Mouse (Mus musculus) limb, embryonic 14.5 days (tissue): Measurements from ENCODE around the gene Zp2. TPM values are rescaled to one million over a fixed set of nuclear protein-coding genes. Genes with fewer than 3 reads are reported as not detected.

Experiments
- ATAC-seq: fragments of 200-750 bp; cut with Nextera tagmentation; 2 replicates; pipeline ENCODE4 v1.8.0; 2017; ENCODE audit warnings: low read depth, moderate number of reproducible peaks, moderate TSS enrichment; ENCODE audit not compliant: low FRiP score
- DNase-seq: peaks from one replicate; pipeline ENCODE4 v3.0.0-alpha.2; 2015; ENCODE audit warnings: low spot score
- H3K27ac ChIP-seq: fragments of 300-500 bp; sonication (generic); replicated peaks from 2 replicates; pipeline ENCODE4 v1.5.1; 2014; ENCODE audit warnings: low read depth, mild to moderate bottlenecking, low read length, moderate library complexity, mixed read lengths
- H3K27me3 ChIP-seq: fragments of 300-500 bp; sonication (generic); 2 replicates; pipeline ENCODE4 v1.6.1; 2014; ENCODE audit warnings: low read length, mixed read lengths; ENCODE audit not compliant: control insufficient read depth, insufficient read depth
- H3K36me3 ChIP-seq: fragments of 300-500 bp; sonication (generic); 2 replicates; pipeline ENCODE4 v1.6.1; 2014; ENCODE audit warnings: mild to moderate bottlenecking, low read length, moderate library complexity, mixed read lengths; ENCODE audit not compliant: control insufficient read depth, insufficient read depth
- H3K4me1 ChIP-seq: fragments of 300-500 bp; sonication (generic); 2 replicates; pipeline ENCODE4 v1.6.1; 2014; ENCODE audit warnings: antibody characterized with exemption, low read length, mixed read lengths; ENCODE audit not compliant: control insufficient read depth, insufficient read depth
- H3K4me2 ChIP-seq: fragments of 300-500 bp; sonication (generic); replicated peaks from 2 replicates; pipeline ENCODE4 v1.6.1; 2014; ENCODE audit warnings: low read depth, mild to moderate bottlenecking, low read length, moderate library complexity; ENCODE audit not compliant: severe bottlenecking
- H3K4me3 ChIP-seq: fragments of 300-500 bp; sonication (generic); replicated peaks from 2 replicates; pipeline ENCODE4 v1.5.1; 2014; ENCODE audit warnings: low read length
- H3K9ac ChIP-seq: fragments of 300-500 bp; sonication (generic); 2 replicates; pipeline ENCODE4 v1.6.1; 2014; ENCODE audit warnings: mild to moderate bottlenecking, low read depth, low read length, moderate library complexity; ENCODE audit not compliant: severe bottlenecking
- H3K9me3 ChIP-seq: fragments of 300-500 bp; sonication (generic); 2 replicates; pipeline ENCODE4 v1.6.1; 2016; ENCODE audit warnings: low read length; ENCODE audit not compliant: control insufficient read depth
- POLR2A ChIP-seq: fragments of 200-500 bp; IDR thresholded peaks from 2 replicates; pipeline ENCODE4 v1.8.0; 2012; ENCODE audit warnings: inconsistent platforms, mild to moderate bottlenecking, moderate library complexity, borderline replicate concordance; ENCODE audit not compliant: insufficient read depth, insufficient read length; ENCODE audit errors: extremely low read depth
- WGBS: fragments of 180-500 bp; shearing (Covaris S2); extraction: QIAGEN DNeasy Blood & Tissue Kit; methylation state at CpG from one replicate; pipeline ENCODE4 v1.1.7; 2014; 5-methylcytosine and 5-hydroxymethylcytosine counted together
- polyA plus RNA-seq, 2 experiments: library from polyadenylated mRNA; depleted of rRNA in 1 of 2; stranded (reverse) in 1 of 2; unstranded in 1 of 2; fragments of >200 nt; fragmentation: Nextera tagmentation in 1 of 2; extraction: Ambion mirVana in 1 of 2; gene quantifications; 2 replicates each; pipeline versions ENCODE4 v1.2.1 to v1.2.3; 2012 to 2014

The Zp2 gene
- polyA plus RNA-seq, 2 experiments, result 0.66 to 1.0 TPM

DNA sequence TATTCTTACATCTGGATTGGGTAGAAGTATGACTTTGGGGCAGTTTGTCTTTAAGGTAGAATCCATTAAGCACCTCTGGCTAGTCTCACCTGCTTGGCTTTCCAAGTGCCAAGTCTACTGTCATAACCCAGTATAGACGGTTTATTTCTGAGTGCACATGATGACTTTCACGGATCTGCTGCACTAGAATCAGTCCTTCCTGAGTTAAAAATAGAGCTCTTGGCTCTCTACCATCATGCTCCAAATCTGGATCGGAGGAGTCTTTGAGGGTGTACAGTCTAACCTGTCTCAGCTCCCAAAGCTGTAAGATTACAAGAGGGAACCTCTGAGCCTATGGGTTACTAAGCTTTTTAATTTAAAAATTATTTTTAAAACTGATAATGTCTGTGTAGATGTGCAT, 50.9 kb downstream of the Zp2 start:
- Histone ChIP-seq H3K4me2 (no peak overlapping the region), H3K9ac (no peak overlapping the region), H3K27ac (no peak overlapping the region), H3K4me1 (no peaks in the 10 kb centered on the region; the same call in 1 of the 2 replicates), H3K9me3 (no peaks in the 10 kb centered on the region), H3K4me3 (no peak overlapping the region), H3K36me3 (no peaks in the 10 kb centered on the region), H3K27me3 (no peaks in the 10 kb centered on the region)
- no peak for TF ChIP-seq POLR2A
- DNase-seq (no peak), ATAC-seq (no peak)
- 87% methylated on average over 3 of the region's 3 CpGs for WGBS

DNA sequence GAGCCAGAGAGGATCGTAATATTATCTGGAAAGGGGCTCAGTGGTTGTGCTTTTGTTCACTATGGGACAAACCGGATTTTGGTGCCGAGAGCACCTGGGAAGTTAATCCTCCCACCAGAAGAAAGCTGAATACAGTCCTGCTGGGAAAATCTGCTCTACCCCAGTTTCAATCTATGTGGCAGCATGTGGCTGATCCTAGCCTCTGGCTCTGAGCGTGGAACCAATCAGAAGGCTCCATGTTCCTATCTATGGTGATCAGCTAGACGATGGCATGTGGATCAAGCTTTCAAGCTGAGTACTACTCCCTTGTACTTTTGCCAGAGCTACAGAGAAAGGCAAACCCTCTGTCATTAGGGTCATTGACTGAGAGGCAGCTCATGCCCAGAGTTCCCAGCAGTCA, 52.1 kb downstream of the Zp2 start:
- H3K4me3 ChIP-seq, result no peak overlapping the region
- no peak overlapping the region for H3K4me2 ChIP-seq
- H3K4me1 ChIP-seq, result no peaks in the 10 kb centered on the region; the same call in 1 of the 2 replicates
- TF ChIP-seq POLR2A, result no peak
- no peaks in the 10 kb centered on the region for H3K9me3 ChIP-seq
- WGBS, result 23% methylated on average over 5 of the region's 5 CpGs
- H3K27ac ChIP-seq, result no peak overlapping the region
- no peak for DNase-seq
- no peaks in the 10 kb centered on the region for H3K36me3 ChIP-seq
- no peaks in the 10 kb centered on the region for H3K27me3 ChIP-seq
- ATAC-seq, result no peak
- no peak overlapping the region for H3K9ac ChIP-seq

DNA sequence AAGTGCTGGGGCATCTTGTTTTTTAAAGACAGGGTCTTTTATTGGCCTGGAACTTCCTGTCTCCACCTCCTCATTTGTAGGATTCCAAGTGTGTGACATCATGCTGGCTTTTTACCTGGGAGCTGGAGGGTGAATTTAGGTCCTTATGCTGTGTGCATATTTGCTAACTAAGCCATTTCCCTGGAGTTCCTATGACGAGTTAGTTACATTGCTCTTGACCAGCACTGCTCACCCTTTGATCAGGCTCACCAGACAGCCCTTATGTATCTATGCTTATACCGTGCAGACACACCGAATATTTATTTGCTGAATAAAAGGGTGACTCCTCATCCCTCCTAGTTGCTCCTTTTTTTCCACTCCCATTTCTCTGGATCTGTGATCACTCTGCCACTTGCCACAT, 64.9 kb downstream of the Zp2 start:
- DNase-seq (no peak), ATAC-seq (no peak)
- Histone ChIP-seq H3K4me2 (no peak overlapping the region), H3K27ac (no peak overlapping the region), H3K9ac (no peak overlapping the region), H3K4me3 (no peak overlapping the region), H3K4me1 (no peaks in the 10 kb centered on the region), H3K27me3 (no peaks in the 10 kb centered on the region), H3K9me3 (no peaks in the 10 kb centered on the region), H3K36me3 (no peaks in the 10 kb centered on the region)
- no peak for TF ChIP-seq POLR2A
- 54% methylated on average over 3 of the region's 3 CpGs for WGBS

Other genes starting within 250 kb of the Zp2 start
- gene Lyrm1, start 249.4 kb downstream of the Zp2 start, polyA plus RNA-seq (2012; rRNA removed), result 3.1 and 5.2 TPM in 2 replicates
- gene Lyrm1, start 249.4 kb downstream of the Zp2 start, polyA plus RNA-seq (2014; fragmentation: Nextera tagmentation; extraction: Ambion mirVana), result 8.9 and 9.5 TPM in 2 replicates
- 6.6 and 7.8 TPM in 2 replicates for gene Dcun1d3, start 249.0 kb downstream of the Zp2 start, polyA plus RNA-seq (2012; rRNA removed)
- 7.5 and 10.2 TPM in 2 replicates for gene Dcun1d3, start 249.0 kb downstream of the Zp2 start, polyA plus RNA-seq (2014; fragmentation: Nextera tagmentation; extraction: Ambion mirVana)
- gene Dnah3, start 50.0 kb downstream of the Zp2 start, polyA plus RNA-seq (2012; rRNA removed), result not detected in 2 replicates
- 0.01 TPM in 1 of 2 replicates, not detected in the other for gene Dnah3, start 50.0 kb downstream of the Zp2 start, polyA plus RNA-seq (2014; fragmentation: Nextera tagmentation; extraction: Ambion mirVana)
- gene Tmem159, start 42.9 kb downstream of the Zp2 start, polyA plus RNA-seq (2012; rRNA removed), result 11.7 and 14.2 TPM in 2 replicates
- 22.0 and 28.9 TPM in 2 replicates for gene Tmem159, start 42.9 kb downstream of the Zp2 start, polyA plus RNA-seq (2014; fragmentation: Nextera tagmentation; extraction: Ambion mirVana)
- gene Anks4b, start 28.6 kb upstream of the Zp2 start, polyA plus RNA-seq (2012; rRNA removed), result 0.03 TPM in 1 of 2 replicates, not detected in the other
- gene Anks4b, start 28.6 kb upstream of the Zp2 start, polyA plus RNA-seq (2014; fragmentation: Nextera tagmentation; extraction: Ambion mirVana), result not detected in 2 replicates
- gene Crym, start 56.8 kb upstream of the Zp2 start, polyA plus RNA-seq (2012; rRNA removed), result 12.9 and 16.9 TPM in 2 replicates
- gene Crym, start 56.8 kb upstream of the Zp2 start, polyA plus RNA-seq (2014; fragmentation: Nextera tagmentation; extraction: Ambion mirVana), result 12.3 and 13.3 TPM in 2 replicates
- 0.06 TPM in 1 of 2 replicates, not detected in the other for gene Abca14, start 58.7 kb upstream of the Zp2 start, polyA plus RNA-seq (2012; rRNA removed)
- gene Abca14, start 58.7 kb upstream of the Zp2 start, polyA plus RNA-seq (2014; fragmentation: Nextera tagmentation; extraction: Ambion mirVana), result not detected in 2 replicates
- gene Abca15, start 183.4 kb upstream of the Zp2 start, polyA plus RNA-seq (2012; rRNA removed), result not detected in 2 replicates
- gene Abca15, start 183.4 kb upstream of the Zp2 start, polyA plus RNA-seq (2014; fragmentation: Nextera tagmentation; extraction: Ambion mirVana), result not detected in 2 replicates